Mouse (Mus musculus) CH12.LX (cell line): Measurements from ENCODE around the gene 4933417A18Rik. TPM values are rescaled to one million over a fixed set of nuclear protein-coding genes. Genes with fewer than 3 reads are reported as not detected.

ENCODE experiments used
- DNase-seq: peaks from one replicate; pipeline ENCODE4 v3.0.0-alpha.2; 2013; ENCODE audit errors: extremely low read depth
- H3K27ac ChIP-seq: 2 replicates; pipeline ENCODE4 v1.5.1; 2012; ENCODE audit warnings: low read depth, mild to moderate bottlenecking, control low read depth, moderate library complexity; ENCODE audit not compliant: insufficient read depth
- H3K27me3 ChIP-seq: replicated peaks from 2 replicates; pipeline ENCODE3; 2012; ENCODE audit warnings: inconsistent platforms
- H3K36me3 ChIP-seq, 2 experiments: replicated peaks in 1 of 2; 2 replicates each; pipeline versions ENCODE3 to v1.6.1; 2012; ENCODE audit warnings: inconsistent platforms in 1 of 2, low read length in 1 of 2, mild to moderate bottlenecking in 1 of 2, mixed read lengths in 1 of 2, moderate library complexity in 1 of 2; ENCODE audit not compliant: control insufficient read depth in 1 of 2, insufficient read depth in 1 of 2
- H3K4me1 ChIP-seq, 2 experiments: 2 replicates each; pipeline ENCODE4 v1.6.1; 2012; ENCODE audit warnings: inconsistent platforms in 1 of 2, moderate library complexity in 1 of 2; ENCODE audit not compliant: insufficient read depth in 2 of 2, control insufficient read depth in 1 of 2
- H3K4me2 ChIP-seq: 2 replicates; pipeline ENCODE4 v1.6.1; 2012; ENCODE audit warnings: low read depth, mild to moderate bottlenecking, control low read depth; ENCODE audit not compliant: poor library complexity, insufficient read depth, severe bottlenecking
- H3K4me3 ChIP-seq, 3 experiments: fragments of 150-350 bp in 1 of 3; sonication (generic) in 1 of 3; replicated peaks in 1 of 3; 2 replicates each; pipeline versions ENCODE3 to v1.5.1; 2011 to 2012; ENCODE audit warnings: low read depth in 2 of 3, low read length in 2 of 3, mild to moderate bottlenecking in 2 of 3, moderate library complexity in 2 of 3, control low read depth in 1 of 3, improper control_type of control experiment in 1 of 3, inconsistent platforms in 1 of 3, mixed read lengths in 1 of 3; ENCODE audit not compliant: poor library complexity in 1 of 3
- H3K79me2 ChIP-seq: replicated peaks from 2 replicates; pipeline ENCODE4 v1.6.1; 2012; ENCODE audit warnings: mild to moderate bottlenecking, moderate library complexity; ENCODE audit not compliant: control insufficient read depth, poor library complexity, insufficient read depth, severe bottlenecking; ENCODE audit errors: extremely low read depth
- H3K9ac ChIP-seq: 2 replicates; pipeline ENCODE4 v1.6.1; 2012; ENCODE audit warnings: low read depth, mild to moderate bottlenecking, control low read depth, moderate library complexity; ENCODE audit not compliant: insufficient read depth
- H3K9me3 ChIP-seq: replicated peaks from 2 replicates; pipeline ENCODE3; 2012; ENCODE audit warnings: low read length, inconsistent platforms, mixed read lengths
- CHD1 ChIP-seq: IDR thresholded peaks from 2 replicates; pipeline ENCODE4 v1.6.1; 2012; ENCODE audit warnings: low read depth, low read length, improper control_type of control experiment, inconsistent platforms
- CHD2 ChIP-seq: IDR thresholded peaks from 2 replicates; pipeline ENCODE4 v1.6.1; 2011; ENCODE audit warnings: low read length, improper control_type of control experiment
- CTCF ChIP-seq, 2 experiments: IDR thresholded peaks in 1 of 2; conservative IDR thresholded peaks in 1 of 2; 2 replicates each; pipeline ENCODE4 v1.5.1; 2011 to 2012; ENCODE audit warnings: low read depth in 2 of 2, low read length in 2 of 2, improper control_type of control experiment in 1 of 2, inconsistent platforms in 1 of 2, mild to moderate bottlenecking in 1 of 2, moderate library complexity in 1 of 2
- E2F4 ChIP-seq: IDR thresholded peaks from 2 replicates; pipeline ENCODE4 v1.6.1; 2011; ENCODE audit warnings: low read depth, low read length, improper control_type of control experiment; ENCODE audit not compliant: insufficient replicate concordance
- EP300 ChIP-seq: IDR thresholded peaks from 2 replicates; pipeline ENCODE4 v1.6.1; 2011; ENCODE audit warnings: low read length, improper control_type of control experiment
- ETS1 ChIP-seq: conservative IDR thresholded peaks from 2 replicates; pipeline ENCODE4 v1.6.1; 2012; ENCODE audit warnings: low read depth, mild to moderate bottlenecking, inconsistent platforms, low read length, improper control_type of control experiment, moderate library complexity
- GABPA ChIP-seq: IDR thresholded peaks from 2 replicates; pipeline ENCODE4 v1.6.1; 2012; ENCODE audit warnings: low read depth, low read length, improper control_type of control experiment, inconsistent platforms; ENCODE audit not compliant: insufficient replicate concordance
- HCFC1 ChIP-seq: IDR thresholded peaks from 2 replicates; pipeline ENCODE4 v1.6.1; 2012; ENCODE audit warnings: low read depth, mild to moderate bottlenecking, inconsistent platforms, low read length, improper control_type of control experiment
- IRF4 ChIP-seq: IDR thresholded peaks from 2 replicates; pipeline ENCODE4 v1.6.1; 2014; ENCODE audit warnings: low read depth, mild to moderate bottlenecking, inconsistent platforms, low read length, improper control_type of control experiment
- JUN ChIP-seq: IDR thresholded peaks from 2 replicates; pipeline ENCODE4 v1.6.1; 2011; ENCODE audit warnings: low read depth, mild to moderate bottlenecking, low read length, improper control_type of control experiment, moderate library complexity; ENCODE audit not compliant: insufficient read depth
- KAT2A ChIP-seq: IDR thresholded peaks from 2 replicates; pipeline ENCODE4 v1.6.1; 2012; ENCODE audit warnings: low read length, improper control_type of control experiment, inconsistent platforms; ENCODE audit not compliant: insufficient replicate concordance
- MAFK ChIP-seq: IDR thresholded peaks from 2 replicates; pipeline ENCODE4 v1.6.1; 2011; ENCODE audit warnings: low read length, improper control_type of control experiment; ENCODE audit not compliant: insufficient replicate concordance
- MAX ChIP-seq: IDR thresholded peaks from 2 replicates; pipeline ENCODE4 v1.6.1; 2011; ENCODE audit warnings: low read length, improper control_type of control experiment
- MEF2A ChIP-seq: IDR thresholded peaks from 2 replicates; pipeline ENCODE4 v1.6.1; 2014; ENCODE audit warnings: low read depth, mild to moderate bottlenecking, inconsistent platforms, low read length, improper control_type of control experiment, borderline replicate concordance
- MXI1 ChIP-seq: IDR thresholded peaks from 2 replicates; pipeline ENCODE4 v1.6.1; 2011; ENCODE audit warnings: mild to moderate bottlenecking, low read depth, low read length, improper control_type of control experiment
- MYC ChIP-seq: IDR thresholded peaks from 2 replicates; pipeline ENCODE4 v1.6.1; 2011; ENCODE audit warnings: low read depth, mild to moderate bottlenecking, improper control_type of control experiment, low read length
- PAX5 ChIP-seq: IDR thresholded peaks from 2 replicates; pipeline ENCODE4 v1.6.1; 2012; ENCODE audit warnings: low read length, inconsistent platforms, mixed read lengths
- POLR2A ChIP-seq: IDR thresholded peaks from 2 replicates; pipeline ENCODE4 v1.6.1; 2011; ENCODE audit warnings: low read depth, mild to moderate bottlenecking, improper control_type of control experiment, low read length
- POLR2AphosphoS2 ChIP-seq: IDR thresholded peaks from 2 replicates; pipeline ENCODE4 v1.6.1; 2011; ENCODE audit warnings: low read depth, low read length, improper control_type of control experiment
- RCOR1 ChIP-seq: conservative IDR thresholded peaks from 2 replicates; pipeline ENCODE4 v1.6.1; 2012; ENCODE audit warnings: low read depth, mild to moderate bottlenecking, inconsistent platforms, low read length, improper control_type of control experiment
- SIN3A ChIP-seq: IDR thresholded peaks from 2 replicates; pipeline ENCODE4 v1.6.1; 2012; ENCODE audit warnings: low read length, improper control_type of control experiment, inconsistent platforms
- SMC3 ChIP-seq: IDR thresholded peaks from 2 replicates; pipeline ENCODE4 v1.6.1; 2011; ENCODE audit warnings: low read depth, low read length, improper control_type of control experiment
- TBP ChIP-seq: conservative IDR thresholded peaks from 2 replicates; pipeline ENCODE4 v1.6.1; 2011; ENCODE audit warnings: low read depth, low read length, improper control_type of control experiment
- TCF12 ChIP-seq: IDR thresholded peaks from 2 replicates; pipeline ENCODE4 v1.6.1; 2014; ENCODE audit warnings: low read depth, mild to moderate bottlenecking, inconsistent platforms, low read length, improper control_type of control experiment
- UBTF ChIP-seq: IDR thresholded peaks from 2 replicates; pipeline ENCODE4 v1.6.1; 2012; ENCODE audit warnings: low read depth, mild to moderate bottlenecking, inconsistent platforms, low read length, improper control_type of control experiment, moderate library complexity
- USF1 ChIP-seq: IDR thresholded peaks from 2 replicates; pipeline ENCODE4 v1.6.1; 2014; ENCODE audit warnings: low read depth, mild to moderate bottlenecking, inconsistent platforms, low read length, improper control_type of control experiment
- USF2 ChIP-seq: conservative IDR thresholded peaks from 2 replicates; pipeline ENCODE4 v1.6.1; 2011; ENCODE audit warnings: low read depth, low read length, improper control_type of control experiment
- ZC3H11A ChIP-seq: IDR thresholded peaks from 2 replicates; pipeline ENCODE4 v1.6.1; 2012; ENCODE audit warnings: low read depth, mild to moderate bottlenecking, inconsistent platforms, low read length, improper control_type of control experiment
- ZKSCAN1 ChIP-seq: IDR thresholded peaks from 2 replicates; pipeline ENCODE4 v1.6.1; 2012; ENCODE audit warnings: low read depth, inconsistent platforms, low read length, improper control_type of control experiment, borderline replicate concordance
- ZMIZ1 ChIP-seq: IDR thresholded peaks from 2 replicates; pipeline ENCODE4 v1.6.1; 2012; ENCODE audit warnings: low read depth, mild to moderate bottlenecking, inconsistent platforms, low read length, improper control_type of control experiment
- dilution Hi-C: fragments of 300-500 bp; cut with MboI; formaldehyde crosslinking; loops from 2 replicates; pipeline ENCODE4 v1.14.3; 2020; ENCODE audit warnings: low sequenced_read_pairs; ENCODE audit not compliant: extremely low pct_unique_long_range_greater_than_20kb, extremely low pct_ligation_motif_present
- in situ Hi-C: fragments of 300-500 bp; cut with MboI; formaldehyde crosslinking; loops from 3 replicates; pipeline ENCODE4 v1.14.3; 2019; ENCODE audit warnings: low sequenced_read_pairs, low pct_ligation_motif_present, low pct_unique_long_range_greater_than_20kb, mixed read lengths
- polyA plus RNA-seq: library from polyadenylated mRNA; unstranded; fragments of >175 nt; gene quantifications from 2 replicates; pipeline ENCODE4 v1.2.1, GENCODE M21; 2012; ENCODE audit warnings: low read depth; ENCODE audit not compliant: insufficient read length
- total RNA-seq, 2 experiments: library from RNA; depleted of rRNA; stranded (reverse); fragments of 300-350 nt in 1 of 2; fragments of >200 nt in 1 of 2; gene quantifications; 2 replicates each; pipeline ENCODE4 v1.2.3; 2012 to 2014

4933417A18Rik gene
- total and polyA plus RNA-seq, 3 experiments, result not detected

GRCm38 (mm10) chr13:34964419-34964818, 40.2 kb downstream of the 4933417A18Rik start:
- Histone ChIP-seq H3K36me3 (no peaks in the 10 kb centered on the region), H3K27me3 (no peaks in the 10 kb centered on the region), H3K79me2 (no peaks in the 10 kb centered on the region), H3K4me1 (no peaks in the 10 kb centered on the region), H3K4me2 (no peak overlapping the region), H3K9ac (no peak overlapping the region), H3K27ac (no peak overlapping the region), H3K4me3 (no peak overlapping the region), H3K9me3 (no peaks in the 10 kb centered on the region)
- in situ Hi-C loops (no loop called here), dilution Hi-C loops (no loop called here)
- DNase-seq, result no peak
- TF ChIP-seq E2F4, result no peak
- TF ChIP-seq SIN3A, result no peak
- no peak for TF ChIP-seq GABPA
- no peak for TF ChIP-seq CTCF (conservative IDR thresholded peaks at IDR 0.05 in 1 of 2, IDR thresholded peaks at IDR 0.05 in 1 of 2; ENCODE audit: low read depth in 2 of 2, low read length in 2 of 2)
- TF ChIP-seq POLR2A, result no peak
- no peak for TF ChIP-seq ZKSCAN1
- no peak for TF ChIP-seq USF1
- no peak for TF ChIP-seq UBTF
- no peak for TF ChIP-seq RCOR1
- TF ChIP-seq TBP, result no peak
- TF ChIP-seq MYC, result no peak
- TF ChIP-seq POLR2AphosphoS2, result no peak
- TF ChIP-seq MXI1, result no peak
- no peak for TF ChIP-seq ETS1
- TF ChIP-seq ZMIZ1, result no peak
- TF ChIP-seq ZC3H11A, result no peak
- TF ChIP-seq CHD1, result no peak
- no peak for TF ChIP-seq MAFK
- no peak for TF ChIP-seq IRF4

DNA sequence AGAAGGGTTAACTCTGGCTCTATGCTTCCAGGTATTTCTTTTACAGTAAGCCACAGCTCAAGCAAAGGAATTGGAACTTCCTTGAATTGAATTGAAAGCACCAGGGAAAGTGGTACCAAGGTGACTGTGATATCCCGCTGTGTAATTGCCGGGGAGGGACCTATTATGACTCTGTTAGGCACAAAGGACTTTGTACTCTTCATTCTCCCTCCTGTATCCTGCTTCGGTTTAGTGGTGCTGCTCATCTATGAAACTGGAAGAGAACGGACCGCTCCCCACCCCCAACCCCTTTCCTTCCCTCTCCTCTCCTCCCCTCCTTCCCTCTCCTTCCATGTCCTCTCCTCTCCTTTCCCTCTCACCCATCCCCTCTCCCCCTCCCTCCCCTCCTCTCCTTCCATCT, 40.7 kb downstream of the 4933417A18Rik start:
- dilution Hi-C loops (no loop called here), in situ Hi-C loops (no loop called here)
- DNase-seq, result no peak
- no peak overlapping the region for H3K4me3 ChIP-seq
- no peak overlapping the region for H3K4me2 ChIP-seq
- H3K36me3 ChIP-seq, result no peaks in the 10 kb centered on the region
- H3K27me3 ChIP-seq, result no peaks in the 10 kb centered on the region
- H3K27ac ChIP-seq, result no peak overlapping the region
- no peaks in the 10 kb centered on the region for H3K9me3 ChIP-seq
- no peaks in the 10 kb centered on the region for H3K4me1 ChIP-seq
- TF ChIP-seq CHD2 (no peak), JUN (no peak), MXI1 (no peak), HCFC1 (no peak), TCF12 (no peak), TBP (no peak), MAFK (no peak), MYC (no peak), UBTF (no peak), CTCF (conservative IDR thresholded peaks at IDR 0.05 in 1 of 2, IDR thresholded peaks at IDR 0.05 in 1 of 2; ENCODE audit: low read depth in 2 of 2, low read length in 2 of 2) (no peak), ZMIZ1 (no peak), PAX5 (no peak), MEF2A (no peak), EP300 (no peak), KAT2A (no peak), MAX (no peak), POLR2AphosphoS2 (no peak), SMC3 (no peak), SIN3A (no peak), USF2 (no peak)
- no peak overlapping the region for H3K9ac ChIP-seq
- H3K79me2 ChIP-seq, result no peaks in the 10 kb centered on the region
